Mouse (Mus musculus) heart, embryonic 16.5 days (tissue): ENCODE results near the gene Nkx2-1. TPM values are rescaled to one million over a fixed set of nuclear protein-coding genes. Genes with fewer than 3 reads are reported as not detected.

Experiments used
- ATAC-seq: fragments of 200-750 bp; cut with Nextera tagmentation; replicated peaks from 2 replicates; pipeline ENCODE4 v1.8.0; 2017; ENCODE audit warnings: moderate number of reproducible peaks; ENCODE audit not compliant: insufficient read depth, low FRiP score; ENCODE audit errors: extremely low read depth
- H3K27ac ChIP-seq: fragments of 300-500 bp; sonication (generic); 2 replicates; pipeline ENCODE4 v1.5.1; 2014; ENCODE audit warnings: mild to moderate bottlenecking, low read length, control low read depth, moderate library complexity
- H3K27me3 ChIP-seq: fragments of 300-500 bp; sonication (generic); 2 replicates; pipeline ENCODE4 v1.6.1; 2014; ENCODE audit warnings: low read length, mixed read lengths; ENCODE audit not compliant: control insufficient read depth, insufficient read depth
- H3K36me3 ChIP-seq: fragments of 300-500 bp; sonication (generic); 2 replicates; pipeline ENCODE4 v1.6.1; 2014; ENCODE audit not compliant: control insufficient read depth, insufficient read depth
- H3K4me1 ChIP-seq: fragments of 300-500 bp; sonication (generic); 2 replicates; pipeline ENCODE4 v1.6.1; 2014; ENCODE audit warnings: low read length, mixed read lengths; ENCODE audit not compliant: control insufficient read depth, insufficient read depth
- H3K4me2 ChIP-seq: fragments of 300-500 bp; sonication (generic); 2 replicates; pipeline ENCODE4 v1.6.1; 2014; ENCODE audit warnings: low read depth, mild to moderate bottlenecking, control low read depth, low read length
- H3K4me3 ChIP-seq: fragments of 300-500 bp; sonication (generic); 2 replicates; pipeline ENCODE4 v1.5.1; 2014; ENCODE audit warnings: mild to moderate bottlenecking, control low read depth, low read length
- H3K9ac ChIP-seq: fragments of 300-500 bp; sonication (generic); 2 replicates; pipeline ENCODE4 v1.6.1; 2014; ENCODE audit warnings: low read length, control low read depth
- H3K9me3 ChIP-seq: fragments of 300-500 bp; sonication (generic); replicated peaks from 2 replicates; pipeline ENCODE4 v1.6.1; 2016; ENCODE audit warnings: low read length; ENCODE audit not compliant: control insufficient read depth
- WGBS: fragments of 180-500 bp; shearing (Covaris S2); extraction: QIAGEN DNeasy Blood & Tissue Kit; methylation state at CpG from one replicate; pipeline ENCODE4 v1.1.7; 2014; 5-methylcytosine and 5-hydroxymethylcytosine counted together
- polyA plus RNA-seq: library from polyadenylated mRNA; unstranded; fragments of >200 nt; fragmentation: Nextera tagmentation; extraction: Ambion mirVana; gene quantifications from 2 replicates; pipeline ENCODE4 v1.2.1, GENCODE M21; 2015

Gene Nkx2-1
- polyA plus RNA-seq: 1.1 and 8.1 TPM in 2 replicates

DNA sequence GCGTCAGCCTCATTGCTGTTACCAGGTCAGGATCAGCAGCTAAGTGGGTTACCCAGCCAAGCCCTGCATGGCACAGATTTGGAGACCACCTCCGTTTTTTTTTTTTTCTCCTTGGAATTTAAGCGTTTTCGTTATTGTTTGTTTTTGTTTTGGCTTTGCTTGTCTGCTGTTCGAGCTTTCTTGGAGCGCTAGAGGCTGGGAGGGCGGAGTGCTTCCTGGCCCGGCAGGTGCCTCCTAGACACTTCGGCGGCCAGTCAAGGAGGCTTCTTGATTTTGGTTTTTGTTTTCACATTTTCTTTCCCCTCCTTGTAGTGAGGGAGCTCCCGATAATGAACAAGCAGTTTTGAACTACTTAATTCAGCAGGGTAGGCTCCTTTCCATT lies at the start of gene Nkx2-1:
TSS of gene Nkx2-1 (minus strand) at position 25 of the 382 bp plus-strand sequence.
- H3K36me3 ChIP-seq: no peaks in the 10 kb centered on the region
- ATAC-seq: no peak
- H3K9ac ChIP-seq: no peak within 1 kb of the TSS
- H3K4me2 ChIP-seq: peak within 1 kb of the TSS; percentile 39; the same call in 1 of the 2 replicates
- peak within 1 kb of the TSS; percentile 23 for H3K4me3 ChIP-seq
- 3% methylated on average over 11 of the region's 11 CpGs for WGBS
- no peaks in the 10 kb centered on the region for H3K9me3 ChIP-seq
- no peak within 1 kb of the TSS for H3K27ac ChIP-seq
- H3K4me1 ChIP-seq: peaks cover 2% of the 10 kb centered on the region; the same call in 1 of the 2 replicates
- peaks cover 94% of the 10 kb centered on the region for H3K27me3 ChIP-seq

GRCm38 (mm10) chr12:56541068-56541467 lies 4.4 kb upstream of the Nkx2-1 start:
- Histone ChIP-seq H3K27ac (no peak overlapping the region), H3K4me1 (no peaks in the 10 kb centered on the region), H3K4me2 (peak overlapping the region; percentile 44; the same call in 1 of the 2 replicates), H3K9me3 (no peaks in the 10 kb centered on the region), H3K4me3 (peak overlapping the region; percentile 26), H3K36me3 (no peaks in the 10 kb centered on the region), H3K27me3 (peaks cover 69% of the 10 kb centered on the region), H3K9ac (no peak overlapping the region)
- no peak for ATAC-seq
- WGBS: under 1% methylated on average over 14 of the region's 14 CpGs

- Histone ChIP-seq H3K36me3 (no peaks in the 10 kb centered on the region), H3K4me2 (peak overlapping the region; percentile 44; the same call in 1 of the 2 replicates), H3K27ac (no peak overlapping the region), H3K4me3 (peak overlapping the region; percentile 26; the same call in 1 of the 2 replicates), H3K9me3 (no peaks in the 10 kb centered on the region), H3K4me1 (no peaks in the 10 kb centered on the region), H3K27me3 (peaks cover 74% of the 10 kb centered on the region), H3K9ac (no peak overlapping the region)
- ATAC-seq: no peak
- WGBS: under 1% methylated on average over 10 of the region's 10 CpGs
Measured at GRCm38 (mm10) chr12:56540591-56540990, 3.9 kb upstream of the Nkx2-1 start.

- Histone ChIP-seq H3K36me3 (no peaks in the 10 kb centered on the region), H3K4me1 (no peaks in the 10 kb centered on the region), H3K27me3 (peaks cover 89% of the 10 kb centered on the region), H3K27ac (no peak overlapping the region), H3K9me3 (no peaks in the 10 kb centered on the region), H3K4me3 (no peak overlapping the region), H3K9ac (no peak overlapping the region), H3K4me2 (no peak overlapping the region)
- WGBS: 5% methylated on average over 3 of the region's 3 CpGs
- ATAC-seq: no peak
Measured at GRCm38 (mm10) chr12:56538601-56539000, 1.9 kb upstream of the Nkx2-1 start.

- no peak for ATAC-seq
- WGBS: 3% methylated on average over 6 of the region's 6 CpGs
- Histone ChIP-seq H3K36me3 (no peaks in the 10 kb centered on the region), H3K27ac (no peak overlapping the region), H3K9ac (no peak overlapping the region), H3K4me1 (peaks cover 2% of the 10 kb centered on the region; the same call in 1 of the 2 replicates), H3K4me2 (no peak overlapping the region), H3K9me3 (no peaks in the 10 kb centered on the region), H3K4me3 (no peak overlapping the region), H3K27me3 (peaks cover 92% of the 10 kb centered on the region)
Measured at GRCm38 (mm10) chr12:56537931-56538330, 1.2 kb upstream of the Nkx2-1 start.

DNA sequence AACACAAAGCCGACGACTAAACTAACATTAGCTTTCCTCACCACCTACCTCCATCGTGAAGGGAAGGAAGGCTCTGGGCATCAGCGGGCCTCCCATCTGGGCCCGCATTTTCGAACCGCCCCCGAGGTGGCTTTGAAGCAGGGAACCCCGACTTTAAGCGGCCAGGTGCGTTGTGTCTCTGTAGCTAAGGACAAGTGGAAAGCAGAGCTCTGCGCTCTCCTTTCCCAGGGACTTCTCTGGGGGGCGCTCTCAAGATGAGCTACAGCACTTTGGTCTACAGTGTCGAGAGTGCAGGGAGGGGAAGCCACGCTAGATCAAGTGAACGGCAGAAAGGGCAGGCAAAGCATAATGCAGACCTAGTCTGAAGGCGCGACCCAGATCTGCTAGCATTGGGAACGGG lies 634 bp upstream of the Nkx2-1 start:
- Histone ChIP-seq H3K9me3 (no peaks in the 10 kb centered on the region), H3K9ac (no peak overlapping the region), H3K4me3 (no peak overlapping the region), H3K27ac (no peak overlapping the region), H3K4me2 (no peak overlapping the region), H3K27me3 (peaks cover 94% of the 10 kb centered on the region), H3K4me1 (peaks cover 2% of the 10 kb centered on the region; the same call in 1 of the 2 replicates), H3K36me3 (no peaks in the 10 kb centered on the region)
- ATAC-seq: no peak
- WGBS: 1% methylated on average over 19 of the region's 19 CpGs

DNA sequence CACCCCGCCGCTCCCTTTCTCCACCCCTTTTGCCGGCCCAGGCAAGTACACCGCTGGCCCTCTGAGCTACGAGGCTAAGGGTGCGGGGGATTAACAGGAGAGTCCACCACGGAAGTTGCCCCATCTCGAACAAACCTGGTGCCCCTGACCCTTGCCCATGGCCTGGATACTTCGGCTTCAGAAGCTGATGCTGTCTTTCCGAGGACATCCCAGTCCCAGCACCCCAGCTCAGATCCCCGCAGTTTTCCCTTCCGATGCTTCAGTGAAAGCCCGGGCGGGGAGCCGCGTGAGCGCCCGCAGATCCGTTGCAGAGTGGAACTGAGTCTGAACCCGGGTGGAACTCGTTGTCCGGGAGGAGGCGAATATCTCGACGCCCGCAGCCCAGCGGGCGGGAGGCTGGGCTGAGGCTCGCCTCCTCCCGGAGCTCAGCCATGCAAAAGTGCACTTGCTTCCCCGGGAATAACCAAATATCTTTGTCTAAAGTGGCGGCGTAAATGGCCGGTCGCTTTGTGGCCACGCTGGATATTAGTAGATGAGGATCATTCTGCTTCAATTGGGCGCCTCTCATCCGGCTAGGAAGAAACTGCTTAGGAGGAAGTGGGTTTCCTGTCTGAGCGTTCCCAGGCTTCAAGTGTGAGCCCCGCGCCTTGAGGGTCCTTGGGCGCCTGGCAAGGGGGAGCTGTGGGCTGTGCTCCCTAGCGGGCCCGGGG lies 379 bp downstream of the Nkx2-1 start:
- H3K27me3 ChIP-seq: peaks cover 91% of the 10 kb centered on the region
- H3K9me3 ChIP-seq: no peaks in the 10 kb centered on the region
- H3K4me2 ChIP-seq: no peak overlapping the region
- peak overlapping the region; percentile 23 for H3K4me3 ChIP-seq
- peaks cover 2% of the 10 kb centered on the region; the same call in 1 of the 2 replicates for H3K4me1 ChIP-seq
- H3K9ac ChIP-seq: no peak overlapping the region
- no peak overlapping the region for H3K27ac ChIP-seq
- under 1% methylated on average over 44 of the region's 44 CpGs for WGBS
- no peaks in the 10 kb centered on the region for H3K36me3 ChIP-seq
- ATAC-seq: no peak

DNA sequence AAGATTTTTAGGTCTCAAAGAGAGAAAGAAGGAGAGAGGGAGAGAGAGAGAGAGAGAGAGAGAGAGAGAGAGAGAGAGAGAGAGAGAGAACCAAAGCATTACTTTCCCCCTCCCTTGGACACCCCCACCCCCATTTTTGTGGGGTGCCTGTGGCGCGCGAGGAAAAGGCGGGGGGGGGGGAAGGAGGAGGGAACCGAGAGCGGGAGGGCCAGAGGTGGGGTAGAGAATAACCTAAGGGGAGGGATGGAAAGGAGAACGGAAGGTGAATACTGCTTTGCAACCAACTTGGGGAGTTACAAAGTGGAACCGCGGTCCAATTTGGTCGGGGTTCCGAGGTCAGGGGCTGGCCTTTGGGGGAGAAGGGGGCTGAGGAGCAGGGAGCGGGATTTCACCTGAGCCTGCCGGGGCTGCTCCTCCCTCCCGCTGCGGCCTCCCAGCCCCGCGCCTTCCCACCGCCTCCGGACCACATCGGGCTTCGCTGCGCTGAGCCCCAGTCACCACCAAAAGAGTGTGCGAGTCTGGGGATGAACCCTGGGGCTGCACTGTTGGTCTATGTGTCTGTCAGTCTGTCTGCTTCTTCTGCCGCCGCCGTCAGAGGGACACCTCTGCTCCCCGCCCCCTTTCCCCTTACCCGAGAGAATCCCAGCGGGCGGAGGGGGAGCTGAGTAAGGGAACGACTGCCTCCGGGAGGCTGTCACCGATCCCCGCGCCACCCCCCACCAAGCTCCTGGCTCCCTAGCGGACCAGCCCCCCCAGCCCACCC lies 1.1 kb downstream of the Nkx2-1 start:
- Histone ChIP-seq H3K27me3 (peaks cover 92% of the 10 kb centered on the region), H3K9me3 (no peaks in the 10 kb centered on the region), H3K4me1 (peaks cover 2% of the 10 kb centered on the region; the same call in 1 of the 2 replicates), H3K4me2 (peak overlapping the region; percentile 39; the same call in 1 of the 2 replicates), H3K36me3 (no peaks in the 10 kb centered on the region), H3K27ac (no peak overlapping the region), H3K9ac (no peak overlapping the region), H3K4me3 (peak overlapping the region; percentile 23)
- ATAC-seq: no peak
- WGBS: under 1% methylated on average over 29 of the region's 36 CpGs
